Mouse (Mus musculus) layer of hippocampus, postnatal 14 days (tissue): ENCODE data around the gene Adat3. TPM values are rescaled to one million over a fixed set of nuclear protein-coding genes. Genes with fewer than 3 reads are reported as not detected.
"Not testable (repeated sequence)": the region's sequence is repeated elsewhere in the genome, so short reads cannot be mapped to it uniquely, and the experiment has no call there.

Source experiments
- DNase-seq, 2 experiments: peaks; one replicate each; pipeline ENCODE4 v3.0.0; 2021 to 2022; ENCODE audit warnings: low spot score in 2 of 2, mixed read lengths in 1 of 2
- total RNA-seq, 2 experiments: library from RNA; stranded (reverse); gene quantifications; 2 replicates each; pipeline ENCODE4 v1.2.3; 2021

Gene Adat3
- total RNA-seq, 2 experiments from 2014 or later, result 2.3 to 2.8 TPM

DNA sequence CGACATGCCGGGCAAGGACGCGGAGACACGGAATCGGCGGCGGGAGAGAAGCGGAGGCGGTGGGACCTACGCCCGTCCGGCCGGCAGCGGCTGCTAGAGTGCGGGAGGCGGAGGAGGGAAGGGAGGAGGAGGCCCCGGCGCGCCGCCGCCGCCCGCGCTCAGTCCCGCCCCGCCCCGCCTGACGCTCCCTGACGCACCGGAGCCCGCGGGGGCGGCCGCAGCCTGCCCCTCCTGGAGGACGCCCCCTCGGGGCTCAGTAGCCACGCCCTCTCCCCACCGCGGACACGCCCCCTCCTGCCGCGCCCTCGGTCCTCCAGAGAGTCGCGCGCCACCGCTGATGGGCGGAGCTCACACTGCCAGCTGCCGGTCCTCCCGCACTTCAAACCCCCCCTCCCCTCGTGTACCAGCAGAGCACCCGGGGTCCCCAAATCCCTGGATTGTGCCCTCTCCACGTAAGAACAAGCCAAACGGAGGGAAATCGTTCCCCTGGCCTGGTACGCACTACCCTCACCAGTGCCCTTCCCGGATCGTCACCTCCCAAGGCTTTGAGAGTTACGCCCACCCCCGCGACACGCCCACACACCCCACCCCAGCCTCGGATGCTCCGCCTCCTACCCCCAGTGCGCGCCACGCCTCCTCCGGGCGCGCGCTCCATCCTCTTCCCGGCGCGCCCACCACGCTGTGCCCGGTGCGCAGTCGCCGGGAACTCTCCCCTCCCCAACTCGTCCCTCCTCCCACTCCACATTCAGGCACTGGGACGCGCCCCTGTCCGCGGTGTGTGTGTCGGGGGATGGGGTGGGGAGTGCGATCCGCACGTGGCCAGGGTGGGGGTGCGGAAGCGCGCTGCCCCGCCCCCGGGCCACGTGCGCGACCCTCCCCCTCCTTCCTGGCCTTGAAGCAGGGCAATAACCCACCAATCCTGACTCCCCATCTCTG lies 25.2 kb upstream of the Adat3 start, which contains the start of gene Klf16:
TSS of gene Klf16 (minus strand) at position 127 of the 936 bp plus-strand sequence.
- peak; percentile 97 for DNase-seq

DNA sequence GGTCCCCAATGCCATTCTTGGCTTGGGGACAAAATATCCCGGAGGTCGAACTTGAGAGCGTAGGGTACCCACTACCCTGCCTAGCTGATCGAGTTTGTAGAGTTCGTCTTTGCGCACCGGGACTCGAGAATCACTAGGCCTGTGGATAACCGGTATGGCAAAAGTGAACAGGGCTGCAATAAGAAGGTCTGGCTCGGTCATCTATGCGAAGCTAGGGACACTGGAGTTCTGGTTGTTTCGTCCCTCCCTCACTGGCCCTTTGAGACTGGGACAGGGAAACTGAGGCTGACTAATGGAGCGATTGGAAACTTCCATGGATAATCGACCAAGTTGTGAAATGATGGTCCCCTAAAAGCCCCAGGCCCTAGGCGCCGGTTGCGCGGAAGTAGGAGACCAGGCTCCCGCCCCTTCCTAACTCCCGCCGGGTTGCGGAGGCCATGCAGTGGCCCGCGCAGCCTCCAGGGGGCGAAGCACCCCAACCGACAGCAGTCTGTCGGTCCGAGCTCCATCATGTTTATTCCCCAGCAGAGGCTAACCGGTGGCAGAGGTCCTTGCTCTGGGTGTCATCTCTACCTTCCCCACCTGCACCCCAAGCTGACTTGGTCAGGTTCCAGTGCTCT lies 24.4 kb upstream of the Adat3 start:
- peak in 1 of 2 experiments; percentile 70 for DNase-seq

GRCm38 (mm10) chr10:80578911-80579310 lies 23.8 kb upstream of the Adat3 start:
- no peak for DNase-seq

DNA sequence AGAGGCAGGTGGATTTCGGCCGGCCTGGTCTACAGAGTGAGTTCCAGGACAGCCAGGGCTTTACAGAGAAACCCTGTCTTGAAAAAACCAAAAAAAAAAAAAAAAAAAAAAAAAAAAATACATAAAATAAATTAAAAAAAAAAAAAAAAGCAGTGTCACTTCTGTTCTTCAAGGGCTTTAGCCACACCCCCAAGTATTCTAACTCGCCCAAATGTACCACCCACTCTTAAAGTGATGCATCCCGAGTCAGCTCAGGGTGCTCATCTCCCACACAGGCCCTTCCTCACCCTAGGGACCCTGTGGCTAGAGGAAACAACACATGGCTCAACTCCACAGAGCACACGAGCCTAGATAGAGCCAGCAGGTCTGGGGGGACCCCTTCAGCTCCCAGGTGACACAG lies 19.6 kb upstream of the Adat3 start:
- no peak for DNase-seq

- DNase-seq, result no peak
Measured at GRCm38 (mm10) chr10:80584045-80584488, 18.6 kb upstream of the Adat3 start.

DNA sequence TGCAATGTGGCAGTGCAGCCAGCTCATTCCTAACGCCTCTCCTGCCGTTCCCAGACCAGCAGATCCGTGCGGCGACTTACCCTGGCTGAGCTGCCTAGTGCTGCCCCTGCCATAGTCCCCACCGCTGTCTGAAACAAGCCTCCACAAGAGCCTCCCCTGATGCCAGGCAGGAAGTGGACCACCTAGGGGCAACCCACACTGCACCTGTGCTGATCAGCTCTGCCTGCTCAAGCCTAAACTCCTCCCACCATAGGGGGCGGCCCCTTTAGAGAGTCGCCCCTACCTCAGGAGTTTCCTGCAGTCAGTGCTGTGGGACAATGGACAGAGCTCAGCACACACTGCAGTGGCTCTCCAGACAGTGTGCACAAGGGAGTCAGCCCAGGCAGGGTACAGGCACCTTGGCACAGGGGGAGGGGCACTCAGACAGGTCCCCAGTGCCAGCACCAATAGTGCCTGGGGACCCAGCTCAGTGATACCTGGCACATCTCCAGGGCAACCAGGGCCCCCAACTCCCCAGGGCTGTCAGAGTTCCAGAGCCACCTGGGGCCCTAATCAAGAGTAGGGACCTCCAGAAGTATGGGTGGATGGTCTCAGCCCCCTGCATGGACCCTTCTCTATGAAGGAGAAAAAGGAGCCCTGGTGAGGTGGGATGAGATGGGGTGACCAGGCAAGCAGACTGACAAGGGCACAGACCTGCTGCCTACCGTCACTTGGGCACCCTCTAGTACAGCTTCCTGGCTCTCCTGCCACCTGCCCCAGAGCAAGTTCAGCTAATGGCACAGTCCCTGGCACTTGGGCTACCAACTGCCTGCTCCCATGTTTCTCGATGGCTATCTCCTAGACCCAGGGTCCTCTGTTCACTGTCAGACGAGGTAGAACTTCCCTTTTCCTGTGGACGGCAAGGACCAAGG lies 17.8 kb upstream of the Adat3 start:
- DNase-seq, result no peak

GRCm38 (mm10) chr10:80585581-80585980 lies 17.1 kb upstream of the Adat3 start:
- DNase-seq, result no peak

GRCm38 (mm10) chr10:80586407-80587304 lies 16.0 kb upstream of the Adat3 start:
- DNase-seq, result no peak

- no peak for DNase-seq
Measured at GRCm38 (mm10) chr10:80587305-80587657, 15.4 kb upstream of the Adat3 start.

DNA sequence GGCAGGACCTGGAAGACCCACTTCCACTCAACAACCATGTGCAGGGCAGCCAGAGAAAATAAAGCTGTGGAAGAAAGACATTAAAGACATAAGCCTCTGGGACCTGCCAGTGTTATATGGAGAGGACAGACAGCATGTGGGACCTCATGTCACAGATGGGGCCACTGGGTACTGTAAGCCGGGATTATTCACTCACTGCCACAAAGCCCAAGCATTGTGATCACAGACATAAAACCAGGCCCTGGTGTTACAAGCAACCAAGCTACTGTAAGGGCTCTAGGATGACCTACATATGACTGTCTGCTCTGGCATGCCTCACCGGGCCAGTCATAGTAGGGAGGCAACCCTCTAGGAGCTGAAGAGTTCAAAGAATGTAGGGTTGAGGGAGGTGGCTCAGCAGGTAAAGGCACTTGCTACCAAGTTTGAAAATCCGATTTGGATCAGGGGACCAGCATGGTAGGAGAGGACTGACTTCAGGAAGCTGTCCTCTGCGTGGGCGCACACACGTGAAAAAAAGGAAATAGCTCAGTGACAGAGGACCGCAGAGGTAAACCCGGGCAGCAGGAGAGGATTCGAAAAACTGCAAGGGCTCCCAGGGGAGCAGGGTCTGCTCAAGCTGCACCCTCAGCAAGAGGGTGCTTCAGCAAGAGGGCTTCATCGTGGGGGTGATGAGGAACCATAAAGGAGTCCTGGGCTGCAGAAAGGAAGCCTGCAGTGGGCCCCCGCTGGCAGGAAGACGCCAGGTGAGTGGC lies 13.4 kb upstream of the Adat3 start:
- DNase-seq, result no peak

DNA sequence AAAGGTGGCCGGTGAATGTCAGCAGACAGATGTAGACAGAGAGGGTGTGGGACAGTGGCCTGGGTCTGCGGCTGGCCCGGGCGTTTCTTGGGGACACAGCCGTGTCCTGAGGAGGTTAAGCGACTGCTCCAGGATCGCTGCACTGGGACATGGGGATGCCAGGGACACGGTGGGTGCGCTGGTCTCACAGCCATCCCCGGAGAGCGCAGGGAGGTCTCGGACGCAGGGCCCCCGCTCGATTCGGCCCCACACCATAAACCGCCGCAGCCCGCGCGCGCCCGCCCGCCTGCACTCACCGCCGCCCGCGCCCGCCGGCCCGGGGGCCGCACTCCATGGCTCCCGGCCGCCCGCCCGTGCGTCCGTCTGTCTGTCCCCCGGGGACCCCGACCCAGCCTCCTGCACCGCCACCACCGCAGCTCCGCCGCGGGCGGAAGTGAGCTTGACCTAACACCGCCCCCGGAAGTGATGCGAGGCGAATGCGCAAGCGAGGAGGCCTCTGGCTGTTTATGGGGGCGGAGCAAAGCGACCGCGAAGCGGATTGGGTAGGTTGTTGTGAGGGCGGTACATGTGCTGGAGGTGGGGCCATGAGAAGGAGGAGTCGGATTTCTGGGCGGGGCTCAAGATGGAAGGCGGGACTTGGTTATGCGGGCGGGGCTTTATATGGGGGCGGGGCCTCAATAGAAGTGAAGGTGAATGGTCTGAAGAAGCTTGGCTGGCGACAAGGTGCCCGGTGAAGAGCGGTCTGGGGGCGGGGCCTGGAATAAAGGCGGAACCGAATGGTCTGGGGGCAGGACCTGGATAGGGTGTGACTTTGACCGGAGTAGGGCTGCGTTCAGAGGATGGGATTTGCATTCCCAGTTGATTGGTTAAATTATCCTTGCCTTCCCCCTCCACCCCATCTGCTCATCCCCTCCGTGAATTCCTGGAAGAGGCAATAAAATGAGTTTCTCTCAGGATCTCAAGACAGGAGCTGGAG lies 12.5 kb upstream of the Adat3 start, which contains the start of gene Abhd17a:
TSS of gene Abhd17a (minus strand) at position 463 of the 976 bp plus-strand sequence.
- DNase-seq, result peak; percentile 85 to 94

GRCm38 (mm10) chr10:80596318-80596717 lies 6.4 kb upstream of the Adat3 start:
- no peak for DNase-seq

DNA sequence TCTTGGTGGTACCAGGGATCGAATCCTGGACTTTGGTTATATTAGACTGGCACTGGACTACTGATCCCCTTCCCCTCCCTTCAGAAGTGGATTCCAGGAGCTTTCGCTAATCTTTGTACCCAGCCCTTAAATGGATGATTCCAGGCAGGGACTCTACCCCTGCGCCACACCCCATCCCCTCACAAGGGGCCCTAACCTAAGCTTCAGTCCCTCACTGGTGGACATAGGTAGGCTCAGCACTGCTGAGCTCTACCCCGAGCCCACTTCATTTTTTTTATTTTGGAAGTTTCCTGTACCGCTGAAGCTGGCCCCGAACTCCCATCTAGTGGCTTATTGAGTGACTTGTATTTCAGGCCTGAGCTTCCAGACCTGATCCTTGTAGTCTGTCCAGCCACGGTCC lies 684 bp downstream of the Adat3 start:
- no peak for DNase-seq

- no peak for DNase-seq
Measured at GRCm38 (mm10) chr10:80604001-80604509, 1.4 kb downstream of the Adat3 start.

DNA sequence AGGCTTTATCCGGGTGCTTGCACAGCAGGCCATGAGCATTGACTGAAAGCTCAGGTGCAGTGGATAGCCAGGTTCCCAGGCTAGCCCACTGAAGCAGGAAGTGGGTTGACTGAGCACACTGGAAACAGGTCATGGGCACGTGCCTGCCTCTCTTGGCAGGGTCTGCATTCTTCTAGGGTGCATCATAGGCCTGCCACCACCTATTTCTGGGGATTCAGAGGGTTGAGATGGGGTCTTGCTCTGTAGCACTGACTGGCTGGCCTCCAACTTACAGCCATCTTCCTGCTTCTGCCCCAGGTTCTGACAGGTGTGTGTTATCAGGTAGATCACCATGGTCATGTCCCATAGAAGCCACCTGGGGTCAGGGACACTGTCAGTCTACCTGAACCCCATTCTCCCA lies 2.3 kb downstream of the Adat3 start:
- DNase-seq, result no peak

DNA sequence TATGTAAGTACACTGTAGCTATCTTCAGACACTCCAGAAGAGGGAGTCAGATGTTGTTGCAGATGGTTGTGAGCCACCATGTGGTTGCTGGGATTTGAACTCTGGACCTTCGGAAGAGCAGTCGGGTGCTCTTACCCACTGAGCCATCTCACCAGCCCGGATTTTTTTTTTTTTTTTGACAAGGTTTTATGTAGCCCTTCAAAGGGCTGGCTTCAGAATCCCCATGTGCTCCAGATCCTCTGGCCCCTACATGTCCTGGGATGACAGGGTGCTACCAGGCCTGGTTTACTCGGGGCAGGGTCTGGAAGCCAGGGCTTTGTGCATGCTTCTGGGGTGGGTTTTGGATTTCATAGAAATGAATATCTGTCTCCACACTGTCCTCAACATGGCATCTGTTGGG lies 3.0 kb downstream of the Adat3 start, which contains the start of gene Gm49322:
TSS of gene Gm49322 (plus strand) at position 301 of the 400 bp plus-strand sequence.
- not testable (repeated sequence) for DNase-seq

GRCm38 (mm10) chr10:80606306-80606705 lies 3.6 kb downstream of the Adat3 start:
- no peak for DNase-seq
